Mouse (Mus musculus): ENCODE results near the gene Gpr156.

- TF ChIP-seq POLR2A (IDR thresholded peaks at IDR 0.05; ENCODE audit: insufficient read depth, low read depth, low read length) (no peak), CTCF (IDR thresholded peaks at IDR 0.05; ENCODE audit: insufficient read depth, low read depth, low read length) (no peak)
Observed at GRCm38 (mm10) chr16:37927117-37927516, 10.8 kb downstream of the Gpr156 start.
